Mouse (Mus musculus) neural tube, embryonic 10.5 days (tissue): ENCODE results near the gene Mkrn1.
"Not testable (repeated sequence)": the region's sequence is repeated elsewhere in the genome, so short reads cannot be mapped to it uniquely, and the experiment has no call there.

Experiments
- DNase-seq: peaks from one replicate; pipeline ENCODE4 v3.0.0-alpha.2; 2017; ENCODE audit warnings: low spot score; ENCODE audit errors: extremely low spot score

Mkrn1 gene

DNA sequence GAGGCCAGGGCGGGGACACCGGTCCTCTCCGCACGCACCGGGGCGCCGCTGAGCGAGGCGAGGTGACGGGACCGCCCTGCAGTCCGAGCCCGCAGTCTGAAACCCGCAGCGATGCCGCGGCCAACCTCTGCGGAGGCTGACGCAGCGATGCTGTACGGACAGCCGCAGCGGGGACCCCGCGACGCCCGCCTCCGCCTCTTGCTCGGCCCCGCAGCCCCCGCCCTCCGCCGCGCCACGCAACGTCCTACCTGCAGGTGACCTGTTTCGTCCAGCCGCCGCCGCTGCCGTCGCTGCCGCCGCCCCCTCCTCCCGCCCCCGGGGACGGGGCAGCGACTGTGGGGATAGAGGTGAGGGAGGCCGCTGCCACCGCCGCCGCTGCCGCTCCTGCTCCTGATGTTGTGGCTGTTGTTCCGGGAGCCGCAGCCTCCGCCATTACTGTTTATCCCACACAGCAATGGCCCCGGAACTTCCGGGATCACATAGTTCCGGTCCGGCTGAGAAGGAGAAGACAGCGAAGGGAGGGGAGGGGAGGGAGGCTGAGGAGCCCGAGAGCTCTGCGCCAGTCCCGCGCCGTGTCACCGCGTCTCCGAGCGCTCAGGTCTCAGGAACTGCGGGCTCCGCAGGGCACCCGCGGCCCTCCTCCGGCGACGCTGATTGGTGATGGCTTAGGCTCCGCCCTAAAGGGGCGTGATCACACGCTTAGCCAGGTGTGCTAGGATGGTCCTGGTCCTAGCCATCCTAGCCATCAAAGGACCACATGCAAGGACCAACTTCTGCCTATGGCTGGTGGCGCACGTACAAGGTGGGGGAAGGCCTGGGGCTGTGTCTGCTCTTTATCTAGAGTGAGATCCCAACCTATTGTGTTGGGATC, at the start of gene Mkrn1:
Gene Mkrn1 (minus strand): TSS at position 612 of the 871 bp plus-strand sequence.
- peak; percentile 87 for DNase-seq

GRCm38 (mm10) chr6:39469427-39469826, 49.2 kb upstream of the Mkrn1 start:
- no peak for DNase-seq

DNA sequence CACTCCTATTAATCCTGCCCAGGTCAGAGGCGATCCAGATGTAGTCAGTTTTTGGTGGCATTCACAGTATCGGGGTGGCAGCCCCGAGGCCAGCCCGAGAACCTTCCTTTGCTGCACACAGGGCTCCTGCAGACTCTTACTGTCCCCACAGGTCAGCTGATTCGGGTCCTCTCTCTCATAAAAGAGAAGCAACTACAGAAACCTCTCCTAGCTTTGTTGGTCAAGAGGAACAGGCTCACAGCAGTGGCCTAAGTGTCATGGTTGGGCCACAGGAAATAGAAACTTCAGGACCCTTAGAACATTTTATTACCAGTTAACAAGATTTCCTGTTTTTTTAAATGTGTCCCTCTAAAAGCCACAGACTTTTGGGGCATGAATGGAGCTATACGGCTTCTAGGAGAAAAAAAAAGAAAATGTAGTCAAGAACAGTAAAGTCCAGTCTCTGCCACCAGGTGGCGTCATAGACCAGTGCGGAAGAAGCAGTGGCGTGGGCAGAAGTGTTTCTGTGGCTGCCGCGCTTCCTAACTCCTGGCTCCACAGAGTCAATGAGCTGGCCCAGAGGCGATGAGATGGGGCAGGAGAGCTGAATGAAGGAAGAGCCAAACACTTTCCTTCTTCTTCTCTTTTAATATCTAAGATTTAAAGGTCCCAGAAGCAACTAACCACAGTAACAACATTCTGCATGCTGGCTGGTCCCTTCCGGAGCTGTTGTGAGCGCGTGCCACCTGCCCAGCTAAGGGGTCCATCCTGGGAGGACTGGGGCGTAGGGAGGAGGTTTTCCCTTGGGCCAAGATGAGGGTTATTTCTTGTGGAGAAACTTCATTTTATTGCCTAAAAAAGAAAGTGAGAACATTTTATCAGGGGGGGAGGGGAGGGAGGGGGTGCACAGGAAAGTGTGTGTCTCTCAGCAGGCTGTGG, 42.6 kb upstream of the Mkrn1 start:
- peak; percentile 81 for DNase-seq

GRCm38 (mm10) chr6:39460040-39460439, 39.8 kb upstream of the Mkrn1 start:
- no peak for DNase-seq

GRCm38 (mm10) chr6:39455339-39456160, 35.3 kb upstream of the Mkrn1 start:
- DNase-seq: no peak

DNA sequence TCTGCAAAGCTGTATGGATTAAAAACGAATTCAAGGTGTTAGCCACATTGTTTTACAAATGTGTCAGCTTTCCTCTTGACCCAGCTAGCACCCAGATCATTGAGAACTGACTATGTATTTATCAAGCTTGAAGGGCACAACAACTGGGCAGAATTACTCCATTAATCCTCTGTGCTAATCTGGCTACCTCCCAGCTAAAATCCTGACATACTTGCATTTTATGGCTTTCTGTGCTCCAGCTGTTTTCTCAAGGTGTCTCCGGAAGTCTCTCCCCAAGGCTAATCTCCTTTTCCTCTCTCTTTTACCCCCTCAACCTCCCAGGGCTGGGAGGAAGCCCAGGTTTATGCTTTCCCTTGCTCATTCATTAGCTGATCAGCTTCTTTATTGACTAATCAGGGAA, 34.4 kb upstream of the Mkrn1 start:
- DNase-seq: no peak

GRCm38 (mm10) chr6:39453564-39453963, 33.3 kb upstream of the Mkrn1 start:
- no peak for DNase-seq

DNA sequence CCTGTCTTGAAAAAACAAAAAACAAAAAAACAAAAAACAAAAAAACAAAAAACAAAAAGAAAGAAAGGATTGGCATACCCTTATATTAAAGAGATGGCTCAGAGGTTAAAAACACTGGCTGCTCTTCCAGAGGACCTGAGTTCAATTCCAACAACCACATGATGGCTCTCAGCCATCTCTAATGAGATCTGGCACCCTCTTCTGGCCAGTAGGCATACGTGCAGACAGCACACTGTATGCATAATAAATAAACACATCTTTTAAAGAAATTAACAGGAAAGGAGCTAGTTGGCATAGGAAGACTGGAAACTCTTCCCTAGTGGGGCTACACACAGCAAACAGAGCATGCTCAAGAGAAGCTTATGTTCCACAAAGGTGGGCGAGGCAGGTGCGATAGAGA, 30.8 kb upstream of the Mkrn1 start:
- DNase-seq: no peak

GRCm38 (mm10) chr6:39450580-39450979, 30.3 kb upstream of the Mkrn1 start:
- DNase-seq: no peak

GRCm38 (mm10) chr6:39447429-39448185, 27.3 kb upstream of the Mkrn1 start:
- no peak for DNase-seq

DNA sequence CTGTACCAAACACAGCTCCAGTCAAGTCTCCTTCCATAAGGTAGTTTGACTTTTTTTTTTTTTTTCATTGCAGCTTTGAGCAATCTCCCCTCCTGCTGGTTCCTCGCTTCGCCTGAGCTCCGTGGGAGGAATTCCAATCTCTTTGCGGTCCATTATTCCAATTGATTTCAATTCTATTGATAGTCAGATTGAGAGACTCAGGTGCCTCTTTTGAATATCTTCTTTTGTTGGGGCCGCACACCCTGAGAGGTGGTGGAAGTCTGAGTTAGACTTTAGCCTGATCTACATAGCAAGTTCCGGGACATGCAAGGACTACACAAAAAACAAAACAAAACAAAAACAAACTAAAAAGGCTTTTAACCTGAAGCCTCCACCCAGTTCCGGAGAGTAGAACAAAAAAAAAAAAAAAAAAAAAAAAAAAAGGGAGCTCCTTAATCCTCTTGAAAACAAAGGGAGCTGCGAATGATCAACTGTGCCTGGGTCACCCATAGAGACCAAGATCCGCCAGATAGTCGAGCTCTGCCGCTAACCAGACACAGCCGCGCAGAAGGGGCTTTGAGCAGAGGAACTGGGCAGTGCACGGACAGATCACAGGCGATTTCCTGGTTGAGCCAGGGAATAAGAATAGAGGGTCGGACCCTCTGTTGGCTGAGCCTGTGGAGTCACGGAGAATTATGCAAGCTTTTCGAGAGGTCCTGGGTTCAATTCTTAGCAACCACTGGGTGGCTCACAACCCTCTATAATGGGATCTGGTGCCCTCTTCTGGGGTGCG, 25.7 kb upstream of the Mkrn1 start:
- DNase-seq: no peak

DNA sequence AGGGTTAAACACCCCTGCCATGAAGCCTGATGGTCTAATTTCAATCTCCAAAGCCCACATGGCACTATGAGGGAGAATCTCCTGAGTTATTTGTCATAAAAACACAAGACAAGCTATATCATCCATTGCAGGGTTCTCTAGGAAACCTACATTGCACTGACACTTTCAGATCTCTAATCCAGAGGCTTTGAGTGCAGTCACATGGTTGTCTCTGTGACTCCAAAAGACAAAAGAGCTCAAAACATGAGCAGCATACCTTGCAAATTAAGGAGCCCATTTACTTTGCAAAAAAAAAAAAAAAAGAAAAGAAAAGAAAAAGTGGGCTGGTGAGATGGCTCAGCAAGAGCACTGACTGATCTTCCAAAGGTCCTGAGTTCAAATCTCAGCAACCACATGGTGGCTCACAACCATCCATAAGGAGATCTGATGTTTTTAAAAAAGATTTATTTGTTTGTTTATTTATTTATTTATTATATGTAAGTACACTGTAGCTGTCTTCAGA, 22.6 kb upstream of the Mkrn1 start:
- no peak for DNase-seq

GRCm38 (mm10) chr6:39440207-39440606, 19.9 kb upstream of the Mkrn1 start:
- no peak for DNase-seq

DNA sequence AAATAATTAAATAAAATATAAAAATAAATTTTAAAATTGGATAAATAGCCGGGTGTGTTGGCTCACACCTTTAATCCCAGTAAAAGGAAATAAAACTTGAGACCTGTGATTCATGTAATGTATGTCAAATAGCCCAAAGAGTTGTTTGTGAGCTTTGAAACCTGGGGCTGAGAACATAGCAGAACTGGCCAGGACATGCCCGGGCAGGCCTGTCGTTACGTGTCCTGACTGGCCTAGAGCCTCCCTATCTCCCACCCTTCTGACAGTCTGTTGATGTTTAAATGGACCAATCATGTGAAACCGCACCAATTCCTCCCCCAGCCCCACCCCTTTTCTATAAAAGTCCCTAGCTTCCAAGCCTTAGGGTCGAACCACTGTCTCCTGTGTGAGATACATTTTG, 17.3 kb upstream of the Mkrn1 start:
- not testable (repeated sequence) for DNase-seq

DNA sequence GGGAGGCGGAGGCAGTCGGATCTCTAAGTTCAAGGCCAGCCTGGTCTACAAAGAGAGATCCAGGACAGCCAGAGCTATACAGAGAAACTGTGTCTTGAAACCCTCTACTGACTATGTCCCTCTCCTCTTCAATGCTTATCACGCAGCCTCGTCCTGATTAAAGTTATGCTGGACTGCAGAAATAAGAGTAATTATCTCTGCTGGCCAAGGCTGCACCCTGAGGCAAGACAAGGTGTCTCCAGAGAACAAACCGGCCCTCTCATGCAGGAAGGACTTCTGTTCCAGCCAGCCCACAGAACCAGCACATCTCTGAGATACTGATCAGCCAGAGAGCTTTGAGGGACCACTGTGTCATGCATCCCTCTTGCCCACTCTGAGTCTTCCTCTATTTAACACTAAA, 15.6 kb upstream of the Mkrn1 start:
- DNase-seq: no peak

GRCm38 (mm10) chr6:39434886-39435492, 14.7 kb upstream of the Mkrn1 start:
- peak; percentile 42 for DNase-seq

- DNase-seq: no peak
Measured at GRCm38 (mm10) chr6:39434111-39434885, 14.0 kb upstream of the Mkrn1 start.

- DNase-seq: no peak
Measured at GRCm38 (mm10) chr6:39433701-39434100, 13.4 kb upstream of the Mkrn1 start.
